Mouse (Mus musculus) retina, adult 2 months (tissue): ENCODE measurements around the gene Flna.

Source experiments
- DNase-seq: peaks from one replicate; pipeline ENCODE4 v3.0.0-alpha.2; 2012; ENCODE audit warnings: low read depth, low spot score

Flna gene

GRCm38 (mm10) chrX:74249615-74250014, at the start of gene Flna:
TSS of gene Flna (minus strand) at chrX:74249820.
- DNase-seq, result no peak

- no peak for DNase-seq
Measured at GRCm38 (mm10) chrX:74298348-74298747, 48.7 kb upstream of the Flna start.

- DNase-seq, result peak; percentile 78
Measured at GRCm38 (mm10) chrX:74296538-74297448, 47.2 kb upstream of the Flna start, which contains the start of gene Atp6ap1. TSS of gene Atp6ap1 (plus strand) at chrX:74297097.

- no peak for DNase-seq
Measured at GRCm38 (mm10) chrX:74293431-74293830, 43.8 kb upstream of the Flna start.

- no peak for DNase-seq
Measured at GRCm38 (mm10) chrX:74283092-74283437, 33.4 kb upstream of the Flna start.

- DNase-seq, result peak; percentile 64
Measured at GRCm38 (mm10) chrX:74282395-74283091, 32.9 kb upstream of the Flna start.

- no peak for DNase-seq
Measured at GRCm38 (mm10) chrX:74281732-74282394, 32.2 kb upstream of the Flna start, which contains the start of the genes Taz and Dnase1l1. TSS of gene Taz (plus strand) at chrX:74281912. TSS of gene Dnase1l1 (minus strand) at chrX:74282337.

GRCm38 (mm10) chrX:74281041-74281731, 31.6 kb upstream of the Flna start:
- DNase-seq, result no peak

- DNase-seq, result no peak
Measured at GRCm38 (mm10) chrX:74277916-74278315, 28.3 kb upstream of the Flna start.

GRCm38 (mm10) chrX:74273422-74274322, 24.1 kb upstream of the Flna start:
- no peak for DNase-seq

GRCm38 (mm10) chrX:74270902-74271551, 21.4 kb upstream of the Flna start:
- DNase-seq, result no peak

- DNase-seq, result peak; percentile 94
Measured at GRCm38 (mm10) chrX:74270062-74270901, 20.7 kb upstream of the Flna start, which contains the start of gene Rpl10. TSS of gene Rpl10 (plus strand) at chrX:74270812.

- no peak for DNase-seq
Measured at GRCm38 (mm10) chrX:74269736-74270061, 20.1 kb upstream of the Flna start.

GRCm38 (mm10) chrX:74257746-74258145, 8.1 kb upstream of the Flna start:
- no peak for DNase-seq

GRCm38 (mm10) chrX:74254888-74255565, 5.4 kb upstream of the Flna start:
- DNase-seq, result no peak

GRCm38 (mm10) chrX:74254153-74254887, 4.7 kb upstream of the Flna start, which contains the start of gene Emd:
TSS of gene Emd (plus strand) at chrX:74254687.
- DNase-seq, result peak; percentile 61

GRCm38 (mm10) chrX:74248651-74249050, 969 bp downstream of the Flna start:
- no peak for DNase-seq

GRCm38 (mm10) chrX:74246693-74247092, 2.9 kb downstream of the Flna start:
- DNase-seq, result no peak
